Mouse (Mus musculus) layer of hippocampus, adult 2 months (tissue): ENCODE data around the gene Cnpy3. TPM values are rescaled to one million over a fixed set of nuclear protein-coding genes. Genes with fewer than 3 reads are reported as not detected.
A peak's percentile ranks its signal among the peaks of the same experiment; 100 is the strongest.

Experiments used
- DNase-seq, 2 experiments: peaks; one replicate each; pipeline ENCODE4 v3.0.0; 2022; ENCODE audit warnings: low spot score in 2 of 2
- H3K27ac ChIP-seq: fragments of 200-600 bp; 2 replicates; pipeline ENCODE4 v1.8.1; 2022
- H3K4me3 ChIP-seq: fragments of 200-600 bp; 2 replicates; pipeline ENCODE4 v1.8.1; 2022; ENCODE audit warnings: mild to moderate bottlenecking
- CTCF ChIP-seq: fragments of 200-600 bp; conservative IDR thresholded peaks from 2 replicates; pipeline ENCODE4 v1.8.1; 2022; ENCODE audit warnings: antibody characterized with exemption, mild to moderate bottlenecking, moderate library complexity
- total RNA-seq, 2 experiments: library from RNA; stranded (reverse); gene quantifications; 2 replicates each; pipeline ENCODE4 v1.2.3; 2021

The Cnpy3 gene
- total RNA-seq, 2 experiments from 2014 or later, result 67.9 to 72.4 TPM

- no peak for TF ChIP-seq CTCF
- peak overlapping the region; percentile 87; the same call in 1 of the 2 replicates for H3K27ac ChIP-seq
Observed at GRCm38 (mm10) chr17:46750580-46750979, 1.4 kb downstream of the Cnpy3 start.

DNA sequence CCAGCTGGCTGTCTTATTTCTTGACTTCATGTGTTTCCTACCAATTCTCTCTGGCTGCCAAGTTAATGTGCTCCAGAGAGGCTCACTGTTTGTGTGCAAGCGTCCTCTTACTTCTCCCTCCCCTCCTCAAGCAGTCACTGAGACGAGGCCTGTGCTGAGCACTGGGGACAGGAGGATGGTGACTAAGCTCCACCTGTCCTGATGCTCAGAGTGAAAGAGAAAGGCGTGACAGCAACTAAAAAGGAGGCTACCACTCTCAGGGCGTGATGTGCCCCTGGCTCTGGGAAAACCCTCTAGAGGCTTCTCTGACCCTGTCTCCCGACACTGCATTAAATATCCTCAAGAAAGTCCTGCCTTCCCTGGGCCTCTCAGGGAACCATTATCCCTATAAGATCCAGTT, 2.7 kb downstream of the Cnpy3 start:
- TF ChIP-seq CTCF, result no peak
- Histone ChIP-seq H3K4me3 (no peak overlapping the region), H3K27ac (no peak overlapping the region)
- no peak for DNase-seq

More at GRCm38 (mm10) chr17:46750580-46750979, 1.4 kb downstream of the Cnpy3 start:
- no peak for DNase-seq
- H3K4me3 ChIP-seq, result peak overlapping the region; percentile 85; the same call in 1 of the 2 replicates

- no peak for TF ChIP-seq CTCF
- H3K4me3 ChIP-seq, result no peak overlapping the region
- no peak for DNase-seq
- H3K27ac ChIP-seq, result no peak overlapping the region
Observed at GRCm38 (mm10) chr17:46747806-46748205, 4.2 kb downstream of the Cnpy3 start.

DNA sequence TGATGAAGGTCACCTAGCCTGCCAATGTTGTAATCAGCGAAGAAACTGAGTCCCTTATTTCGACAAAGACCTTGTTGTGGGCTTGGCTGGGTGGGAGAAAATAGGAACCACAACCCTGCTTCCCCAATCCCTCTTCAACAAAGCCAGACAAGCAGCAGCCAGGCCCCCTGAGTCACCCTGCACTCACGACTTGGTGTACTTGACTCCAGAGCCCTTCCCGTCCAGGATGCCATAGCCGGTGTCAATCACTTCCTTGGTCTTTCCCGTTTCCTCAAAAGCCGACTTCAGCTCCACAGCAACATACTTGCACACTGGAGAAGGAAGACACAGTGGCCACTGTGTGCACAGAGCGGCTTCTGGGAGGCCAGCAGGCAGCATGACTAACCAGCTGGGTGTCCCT, 4.8 kb downstream of the Cnpy3 start:
- H3K4me3 ChIP-seq, result no peak overlapping the region
- no peak for TF ChIP-seq CTCF
- H3K27ac ChIP-seq, result no peak overlapping the region
- DNase-seq, result no peak

GRCm38 (mm10) chr17:46745506-46745905, 6.5 kb downstream of the Cnpy3 start:
- H3K4me3 ChIP-seq, result no peak overlapping the region
- DNase-seq, result no peak
- no peak for TF ChIP-seq CTCF
- no peak overlapping the region for H3K27ac ChIP-seq

- no peak overlapping the region for H3K27ac ChIP-seq
- TF ChIP-seq CTCF, result no peak
- no peak for DNase-seq
- no peak overlapping the region for H3K4me3 ChIP-seq
Observed at GRCm38 (mm10) chr17:46742986-46743385, 9.0 kb downstream of the Cnpy3 start.

- TF ChIP-seq CTCF, result no peak
Observed at GRCm38 (mm10) chr17:46741305-46741704, 10.7 kb downstream of the Cnpy3 start.

GRCm38 (mm10) chr17:46736160-46736559, 15.9 kb downstream of the Cnpy3 start:
- DNase-seq, result peak in 1 of 2 experiments; percentile 37
- Histone ChIP-seq H3K4me3 (no peak overlapping the region), H3K27ac (no peak overlapping the region)
- TF ChIP-seq CTCF, result peak; percentile 75

More at GRCm38 (mm10) chr17:46741305-46741704, 10.7 kb downstream of the Cnpy3 start:
- H3K27ac ChIP-seq, result no peak overlapping the region
- H3K4me3 ChIP-seq, result no peak overlapping the region
- no peak for DNase-seq

DNA sequence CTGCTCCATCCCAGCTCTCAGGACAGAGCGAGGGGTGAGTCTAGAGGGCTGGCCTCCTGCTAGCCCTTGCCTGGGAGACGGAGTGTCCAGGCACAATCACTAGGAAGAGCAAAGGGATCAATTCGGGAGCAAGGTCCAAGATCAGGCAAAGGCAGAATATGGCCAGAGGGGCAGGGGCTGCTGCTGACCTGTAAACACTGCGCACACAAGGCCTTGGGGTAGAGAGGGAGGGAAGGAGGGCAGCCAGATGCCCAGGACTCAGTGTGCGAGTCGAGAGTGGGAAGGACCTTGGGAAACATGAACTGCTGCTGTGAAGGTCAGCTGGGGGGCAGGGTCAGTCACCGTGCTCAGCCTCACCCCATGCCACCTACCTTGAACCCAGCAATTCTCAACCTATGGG, 16.7 kb downstream of the Cnpy3 start:
- DNase-seq, result no peak
- no peak overlapping the region for H3K27ac ChIP-seq
- H3K4me3 ChIP-seq, result no peak overlapping the region
- TF ChIP-seq CTCF, result no peak

DNA sequence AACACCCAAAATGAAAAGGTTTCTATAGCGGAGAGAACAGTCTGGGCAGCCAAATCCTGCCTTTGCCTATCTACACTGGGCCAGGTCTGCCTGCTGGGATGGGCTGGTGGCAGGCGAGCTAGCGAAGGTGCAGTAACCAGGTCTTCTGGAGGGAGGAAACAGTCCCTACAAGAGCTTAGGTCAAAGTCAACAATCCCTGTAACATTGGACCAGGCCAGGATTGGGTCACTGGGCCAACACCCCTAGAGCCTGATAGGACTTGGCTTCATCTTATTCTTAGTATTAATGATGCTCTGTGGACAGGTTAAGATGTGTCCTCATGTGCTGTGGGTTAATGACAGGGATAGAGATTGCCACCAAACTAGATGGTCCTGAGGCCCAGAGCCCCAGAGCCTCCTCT, 18.0 kb downstream of the Cnpy3 start:
- no peak for TF ChIP-seq CTCF

DNA sequence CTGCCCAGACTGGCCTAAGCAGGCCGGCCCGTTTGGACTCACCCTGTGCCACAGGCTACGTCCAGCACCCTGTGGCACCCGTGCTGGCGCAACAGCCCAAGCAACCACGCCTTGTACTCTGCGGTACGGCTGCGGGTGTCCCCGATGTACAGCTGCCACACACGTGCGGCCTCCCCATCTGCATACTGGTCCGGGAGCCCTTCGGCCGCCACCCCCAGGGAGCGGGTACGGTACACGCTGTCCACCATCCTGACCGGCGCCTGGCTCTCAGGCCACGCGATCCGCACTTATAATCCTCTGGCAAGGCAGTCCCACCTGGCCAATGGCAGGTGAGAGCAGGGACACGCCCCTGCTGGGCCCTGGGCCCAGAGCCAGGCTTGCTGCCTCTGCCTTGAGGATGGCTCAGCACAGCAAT, 23.1 kb downstream of the Cnpy3 start, which contains the start of gene Gnmt:
Gene Gnmt (minus strand): TSS at position 265 of the 415 bp plus-strand sequence.
- no peak for DNase-seq
- TF ChIP-seq CTCF, result no peak
- no peak within 1 kb of the TSS for H3K4me3 ChIP-seq
- H3K27ac ChIP-seq, result no peak within 1 kb of the TSS

More for the DNA sequence above, 18.0 kb downstream of the Cnpy3 start:
- no peak overlapping the region for H3K4me3 ChIP-seq
- H3K27ac ChIP-seq, result no peak overlapping the region
- DNase-seq, result no peak

GRCm38 (mm10) chr17:46728496-46728895, 23.5 kb downstream of the Cnpy3 start:
- H3K27ac ChIP-seq, result no peak overlapping the region
- H3K4me3 ChIP-seq, result no peak overlapping the region
- DNase-seq, result no peak
- TF ChIP-seq CTCF, result no peak

DNA sequence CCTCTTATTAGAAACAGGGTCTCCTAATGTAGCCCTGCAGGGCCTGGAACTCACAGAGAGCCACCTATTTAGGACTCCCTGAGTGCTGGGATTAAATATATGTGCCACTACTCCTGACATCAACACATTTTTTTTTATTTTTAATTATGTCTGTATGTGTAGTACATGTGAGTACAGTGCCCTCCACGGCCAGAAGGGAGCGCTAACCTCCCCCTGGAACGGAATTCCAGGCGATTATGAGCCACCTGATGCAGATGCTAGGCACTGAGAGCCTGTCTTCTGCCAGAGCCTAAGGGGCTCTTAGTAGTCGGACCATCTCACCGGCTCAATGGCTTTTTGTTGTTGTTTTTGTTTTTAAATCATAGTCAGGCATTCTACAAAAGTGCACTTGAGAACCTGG, 24.0 kb downstream of the Cnpy3 start:
- TF ChIP-seq CTCF, result peak; percentile 70
- no peak overlapping the region for H3K27ac ChIP-seq
- H3K4me3 ChIP-seq, result no peak overlapping the region
- no peak for DNase-seq

DNA sequence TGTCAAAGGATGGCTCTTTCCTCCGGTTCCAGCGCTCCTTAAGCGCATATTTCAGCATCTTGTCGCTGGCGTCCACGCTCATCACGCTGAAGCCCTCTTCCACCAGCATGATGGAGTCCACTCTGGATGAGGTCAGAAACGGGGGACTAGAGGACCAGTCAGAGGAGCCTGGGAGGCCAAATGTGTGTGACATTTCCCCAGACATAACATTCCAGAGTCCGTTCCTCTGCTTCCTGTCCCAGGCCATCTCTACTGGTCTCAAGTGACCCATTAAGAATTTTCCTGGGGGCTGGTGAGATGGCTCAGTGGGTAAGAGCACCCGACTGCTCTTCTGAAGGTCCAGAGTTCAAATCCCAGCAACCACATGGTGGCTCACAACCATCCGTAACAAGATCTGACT, 24.7 kb downstream of the Cnpy3 start:
- Histone ChIP-seq H3K27ac (no peak overlapping the region), H3K4me3 (no peak overlapping the region)
- no peak for TF ChIP-seq CTCF
- no peak for DNase-seq
